Mouse (Mus musculus) intestine, embryonic 15.5 days (tissue): ENCODE data around the gene Stk26. TPM values are rescaled to one million over a fixed set of nuclear protein-coding genes. Genes with fewer than 3 reads are reported as not detected.

Experiments
- ATAC-seq: fragments of 200-750 bp; cut with Nextera tagmentation; 2 replicates; pipeline ENCODE4 v1.8.0; 2017; ENCODE audit warnings: moderate TSS enrichment, moderate library complexity
- H3K27ac ChIP-seq: fragments of 300-500 bp; sonication (generic); 2 replicates; pipeline ENCODE4 v1.5.1; 2015; ENCODE audit warnings: mild to moderate bottlenecking, inconsistent platforms
- H3K27me3 ChIP-seq: fragments of 300-500 bp; sonication (generic); replicated peaks from 2 replicates; pipeline ENCODE4 v1.6.1; 2015; ENCODE audit warnings: inconsistent platforms
- H3K36me3 ChIP-seq: fragments of 300-500 bp; sonication (generic); 2 replicates; pipeline ENCODE4 v1.6.1; 2015; ENCODE audit warnings: inconsistent platforms
- H3K4me1 ChIP-seq: fragments of 300-500 bp; sonication (generic); replicated peaks from 2 replicates; pipeline ENCODE4 v1.6.1; 2015; ENCODE audit warnings: inconsistent platforms
- H3K4me2 ChIP-seq: fragments of 300-500 bp; sonication (generic); replicated peaks from 2 replicates; pipeline ENCODE4 v1.6.1; 2015; ENCODE audit warnings: mild to moderate bottlenecking, inconsistent platforms
- H3K4me3 ChIP-seq: fragments of 300-500 bp; sonication (generic); replicated peaks from 2 replicates; pipeline ENCODE4 v1.5.1; 2015; ENCODE audit warnings: inconsistent platforms
- H3K9ac ChIP-seq: fragments of 300-500 bp; sonication (generic); 2 replicates; pipeline ENCODE4 v1.6.1; 2015; ENCODE audit warnings: inconsistent platforms
- H3K9me3 ChIP-seq: fragments of 300-500 bp; sonication (generic); 2 replicates; pipeline ENCODE4 v1.6.1; 2016; ENCODE audit warnings: inconsistent platforms
- WGBS: fragments of 180-500 bp; shearing (Covaris S2); methylation state at CpG from one replicate; pipeline ENCODE4 v1.1.7; 2015; 5-methylcytosine and 5-hydroxymethylcytosine counted together
- polyA plus RNA-seq: library from polyadenylated mRNA; unstranded; fragments of >200 nt; fragmentation: Nextera tagmentation; extraction: Ambion mirVana; gene quantifications from 2 replicates; pipeline ENCODE4 v1.2.1, GENCODE M21; 2015

The Stk26 gene
- polyA plus RNA-seq, 1 experiment from 2014 or later = 6.6 TPM

DNA sequence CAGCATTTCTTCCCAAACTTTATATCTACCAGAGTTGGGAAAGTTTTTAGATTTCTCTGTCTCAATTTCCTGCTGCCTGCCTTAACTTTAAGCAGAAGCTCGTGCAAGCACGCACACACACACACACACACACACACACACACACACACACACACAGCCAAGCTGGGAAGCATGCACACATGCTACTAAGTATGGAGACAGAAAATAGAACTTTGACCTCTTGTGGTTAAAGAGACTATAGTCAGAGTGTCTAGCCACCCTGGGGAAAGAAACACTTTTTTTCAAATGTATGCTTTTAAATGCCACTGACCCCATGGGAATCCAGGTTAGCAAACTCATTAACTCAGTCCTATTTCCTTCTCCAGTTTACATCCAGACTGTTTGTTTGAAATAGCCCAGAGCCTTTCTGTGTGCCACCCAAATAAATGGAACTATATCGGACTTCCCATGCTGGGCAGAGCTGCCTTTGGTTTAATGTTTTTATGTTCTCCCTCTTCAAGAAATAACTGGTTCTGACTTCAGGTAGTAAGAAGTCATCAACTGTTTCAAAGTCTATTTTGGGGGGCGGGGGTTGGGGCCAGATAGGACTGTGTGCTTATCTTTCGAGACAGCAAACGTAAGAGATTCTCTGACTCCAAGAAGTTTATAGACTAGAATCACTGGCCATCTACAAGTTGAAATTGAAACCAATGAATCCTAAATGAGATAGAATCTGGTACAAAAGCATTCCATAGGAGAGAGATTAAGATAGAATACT lies 9.8 kb downstream of the Stk26 start:
- Histone ChIP-seq H3K9ac (no peak overlapping the region), H3K9me3 (no peaks in the 10 kb centered on the region), H3K27me3 (no peaks in the 10 kb centered on the region), H3K4me2 (no peak overlapping the region), H3K27ac (no peak overlapping the region), H3K4me3 (no peak overlapping the region), H3K36me3 (no peaks in the 10 kb centered on the region), H3K4me1 (no peaks in the 10 kb centered on the region)
- ATAC-seq = peak; percentile 58; the same call in 1 of the 2 replicates
- 58% methylated on average over 6 of the region's 6 CpGs for WGBS

DNA sequence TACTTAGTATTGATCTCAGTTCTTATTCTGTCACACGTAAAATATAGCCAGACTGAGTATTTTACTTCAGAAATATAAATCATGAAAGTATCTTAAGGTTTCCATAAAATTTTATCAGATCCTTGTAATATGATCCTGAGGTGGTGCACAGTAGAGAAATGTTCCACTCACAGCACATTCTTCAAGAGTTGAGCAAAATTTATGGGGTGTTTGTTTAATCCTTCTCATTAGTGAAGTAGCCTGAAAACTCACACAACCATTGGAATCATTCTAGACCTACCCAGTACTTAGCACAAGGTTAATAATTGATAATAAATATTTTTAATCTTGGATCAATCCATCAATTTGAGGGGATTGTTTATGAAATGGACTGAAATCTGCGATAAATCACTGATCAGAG lies 22.9 kb downstream of the Stk26 start:
- ATAC-seq = no peak
- Histone ChIP-seq H3K4me3 (no peak overlapping the region), H3K9ac (no peak overlapping the region), H3K4me2 (no peak overlapping the region), H3K27ac (no peak overlapping the region), H3K9me3 (no peaks in the 10 kb centered on the region), H3K27me3 (no peaks in the 10 kb centered on the region), H3K36me3 (no peaks in the 10 kb centered on the region), H3K4me1 (no peaks in the 10 kb centered on the region)
- WGBS = 55% methylated on average over 2 of the region's 2 CpGs

DNA sequence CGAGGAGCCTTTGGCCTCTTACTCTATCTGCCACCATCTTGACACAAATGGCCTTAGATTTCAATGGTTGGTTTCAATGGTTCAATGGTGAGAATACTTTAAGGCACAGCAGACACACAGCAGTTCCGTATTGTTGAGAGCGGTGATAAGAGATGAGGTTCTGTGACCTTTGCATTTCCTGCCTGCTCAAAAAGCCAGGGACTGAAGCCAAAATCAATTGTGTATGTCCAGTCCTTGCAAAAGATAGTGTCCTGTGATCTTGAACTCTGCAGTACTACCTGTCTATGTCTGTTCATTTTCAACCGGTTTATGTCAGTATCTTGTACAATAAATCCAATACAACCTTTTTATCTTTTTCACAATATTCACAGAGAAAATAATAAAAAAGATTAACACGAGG lies 23.9 kb downstream of the Stk26 start:
- WGBS = 78% methylated on average over 5 of the region's 5 CpGs
- H3K27ac ChIP-seq = no peak overlapping the region
- ATAC-seq = no peak
- no peaks in the 10 kb centered on the region for H3K27me3 ChIP-seq
- H3K36me3 ChIP-seq = no peaks in the 10 kb centered on the region
- H3K9ac ChIP-seq = no peak overlapping the region
- no peak overlapping the region for H3K4me3 ChIP-seq
- H3K4me2 ChIP-seq = no peak overlapping the region
- no peaks in the 10 kb centered on the region for H3K9me3 ChIP-seq
- no peaks in the 10 kb centered on the region for H3K4me1 ChIP-seq

DNA sequence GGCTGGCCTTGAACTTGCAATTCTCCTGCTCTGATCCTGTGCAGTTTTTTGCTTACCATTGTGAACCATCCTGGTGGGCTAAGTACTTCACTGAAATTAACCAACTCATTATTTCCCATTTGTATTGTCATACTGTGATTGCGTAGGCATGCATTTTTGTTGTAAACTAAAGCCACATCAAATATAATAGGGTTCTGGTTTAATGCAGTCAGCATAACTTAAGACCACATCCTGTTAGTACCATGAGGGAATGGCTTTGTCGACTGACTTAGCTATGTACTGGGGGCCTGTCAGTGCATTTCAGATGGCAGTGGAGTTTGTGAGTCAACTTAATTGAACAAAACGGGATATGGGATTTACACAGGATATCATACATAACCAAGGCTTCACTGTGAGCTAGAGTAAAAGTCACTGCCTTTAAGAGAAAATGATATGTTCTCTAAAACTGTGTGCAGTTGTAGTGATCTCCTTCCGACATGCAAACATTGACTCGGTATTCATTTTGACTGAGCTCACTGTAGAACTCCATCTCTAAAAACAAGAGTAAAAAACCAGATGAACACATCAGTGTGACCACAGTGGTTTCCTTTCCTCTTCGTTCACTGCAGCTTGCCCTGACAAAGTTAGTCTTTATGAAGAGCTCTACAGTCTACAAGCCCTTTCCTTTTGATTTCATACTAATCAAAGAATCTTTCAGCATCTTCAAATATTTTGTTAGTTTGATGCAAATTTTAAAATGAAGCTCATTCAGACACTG lies 33.6 kb downstream of the Stk26 start:
- Histone ChIP-seq H3K4me1 (no peaks in the 10 kb centered on the region), H3K4me3 (no peak overlapping the region), H3K27ac (no peak overlapping the region), H3K9ac (no peak overlapping the region), H3K27me3 (peaks cover 3% of the 10 kb centered on the region; the same call in 1 of the 2 replicates), H3K36me3 (no peaks in the 10 kb centered on the region), H3K4me2 (no peak overlapping the region), H3K9me3 (no peaks in the 10 kb centered on the region)
- ATAC-seq = no peak
- WGBS = 86% methylated on average over 6 of the region's 6 CpGs

DNA sequence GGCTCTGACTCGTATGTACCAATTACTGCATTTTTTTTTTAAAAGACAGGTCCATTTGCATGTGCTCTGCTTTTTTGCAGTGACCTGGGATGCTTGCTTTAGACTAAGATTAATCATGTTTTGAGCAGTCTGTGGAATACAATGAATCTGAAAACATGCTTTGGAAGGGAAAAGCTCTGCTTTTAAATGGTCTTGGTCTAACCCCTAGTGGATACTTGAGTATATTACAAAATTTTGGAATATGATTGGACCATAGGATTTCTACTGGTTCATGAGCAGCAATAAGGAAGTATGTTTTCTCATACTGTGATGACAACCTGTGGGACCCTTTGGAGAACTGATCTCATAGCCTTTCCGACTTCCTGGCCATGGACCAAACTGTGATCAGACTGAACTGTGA lies 47.2 kb downstream of the Stk26 start:
- Histone ChIP-seq H3K4me2 (no peak overlapping the region), H3K36me3 (no peaks in the 10 kb centered on the region), H3K4me1 (no peaks in the 10 kb centered on the region), H3K4me3 (no peak overlapping the region), H3K27ac (no peak overlapping the region), H3K9ac (no peak overlapping the region), H3K27me3 (no peaks in the 10 kb centered on the region), H3K9me3 (no peaks in the 10 kb centered on the region)
- 70% methylated on average over 2 of the region's 2 CpGs for WGBS
- no peak for ATAC-seq

DNA sequence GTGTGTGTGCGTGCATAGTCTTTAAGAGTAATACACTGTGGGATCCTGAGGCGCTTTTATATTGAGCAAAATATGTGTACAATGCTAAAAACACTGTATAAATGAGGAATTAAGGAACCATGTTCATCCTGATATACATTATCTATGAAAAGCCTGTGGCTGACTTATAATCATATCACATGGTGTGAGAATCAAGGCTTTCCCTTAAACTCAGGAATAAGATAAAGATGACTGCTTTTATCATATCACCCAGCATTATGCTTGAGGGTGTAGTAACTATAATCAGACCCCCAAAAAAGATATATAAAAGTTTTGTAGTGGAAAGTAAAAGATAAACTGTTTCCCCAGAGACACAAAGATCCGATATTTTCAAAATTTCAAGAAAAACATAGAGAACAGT lies 62.6 kb downstream of the Stk26 start:
- no peaks in the 10 kb centered on the region for H3K36me3 ChIP-seq
- no peaks in the 10 kb centered on the region for H3K4me1 ChIP-seq
- WGBS = 83% methylated on average over 3 of the region's 3 CpGs
- no peak overlapping the region for H3K27ac ChIP-seq
- ATAC-seq = no peak
- no peak overlapping the region for H3K9ac ChIP-seq
- H3K4me3 ChIP-seq = no peak overlapping the region
- H3K27me3 ChIP-seq = no peaks in the 10 kb centered on the region
- H3K9me3 ChIP-seq = no peaks in the 10 kb centered on the region
- H3K4me2 ChIP-seq = no peak overlapping the region

DNA sequence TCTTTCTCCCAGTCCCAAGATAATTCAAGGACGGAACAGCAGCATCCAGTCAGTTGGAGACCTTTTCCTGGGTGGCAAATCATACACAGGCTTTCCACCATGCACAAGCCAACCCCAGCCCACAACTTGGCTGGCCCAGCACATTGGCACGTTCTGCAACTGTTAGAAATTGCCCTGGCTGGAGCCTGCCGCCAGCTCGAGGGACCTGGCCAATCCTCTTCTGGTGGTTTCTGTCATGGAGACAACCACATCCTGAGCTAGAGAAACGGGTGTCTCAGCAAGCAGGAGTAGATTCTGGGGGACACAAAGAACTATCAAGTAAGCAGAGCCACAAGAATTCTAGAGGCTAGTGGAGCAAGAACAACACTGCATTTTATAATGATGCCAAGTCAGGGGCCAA lies 69.1 kb downstream of the Stk26 start:
- H3K27ac ChIP-seq = no peak overlapping the region
- no peaks in the 10 kb centered on the region for H3K36me3 ChIP-seq
- ATAC-seq = no peak
- no peaks in the 10 kb centered on the region for H3K4me1 ChIP-seq
- no peak overlapping the region for H3K4me3 ChIP-seq
- H3K4me2 ChIP-seq = no peak overlapping the region
- 80% methylated on average over 5 of the region's 5 CpGs for WGBS
- H3K9me3 ChIP-seq = no peaks in the 10 kb centered on the region
- H3K9ac ChIP-seq = no peak overlapping the region
- H3K27me3 ChIP-seq = no peaks in the 10 kb centered on the region

DNA sequence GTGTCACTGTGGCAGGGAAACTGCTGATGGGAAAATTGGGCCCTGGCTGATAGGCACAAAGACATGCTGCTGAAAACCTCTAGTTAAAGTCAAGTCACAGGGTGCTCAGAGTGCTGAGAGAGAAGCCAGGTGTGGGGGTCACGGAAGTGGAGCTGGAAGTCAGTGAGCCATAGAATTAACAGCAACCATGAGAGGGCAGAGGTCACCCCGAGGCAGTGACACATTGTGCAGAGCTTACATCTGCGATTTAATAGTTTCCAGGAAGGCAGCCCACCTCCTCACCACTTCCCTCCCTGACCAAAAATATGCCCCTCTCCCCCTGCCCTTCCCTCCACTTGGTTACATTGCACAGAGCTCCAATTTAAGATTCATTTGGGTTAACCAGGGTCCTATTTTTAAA lies 76.5 kb downstream of the Stk26 start:
- no peak overlapping the region for H3K27ac ChIP-seq
- H3K4me2 ChIP-seq = no peak overlapping the region
- no peak overlapping the region for H3K9ac ChIP-seq
- H3K4me3 ChIP-seq = no peak overlapping the region
- H3K4me1 ChIP-seq = no peaks in the 10 kb centered on the region
- H3K9me3 ChIP-seq = no peaks in the 10 kb centered on the region
- no peaks in the 10 kb centered on the region for H3K36me3 ChIP-seq
- WGBS = 39% methylated on average over 3 of the region's 3 CpGs
- H3K27me3 ChIP-seq = no peaks in the 10 kb centered on the region
- ATAC-seq = no peak

DNA sequence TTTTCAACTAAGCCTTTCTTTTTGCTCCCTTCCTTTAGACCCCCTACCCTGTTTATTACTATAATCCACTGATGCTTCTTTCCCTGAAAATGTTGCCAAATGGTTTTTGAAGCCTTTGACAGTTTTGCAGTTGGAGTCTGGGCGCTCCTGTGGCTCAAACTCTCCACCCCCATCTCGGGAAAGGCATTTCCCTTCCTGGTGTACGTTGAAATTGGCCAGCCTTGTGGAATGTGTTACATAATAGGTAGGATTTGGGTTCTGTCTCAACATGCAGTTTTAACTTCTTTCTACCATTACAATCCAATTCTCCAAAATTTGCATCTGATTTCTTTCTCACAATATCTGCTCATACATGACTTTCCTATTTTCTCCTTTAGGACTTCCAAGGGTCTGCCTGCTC lies 77.9 kb downstream of the Stk26 start:
- Histone ChIP-seq H3K4me1 (no peaks in the 10 kb centered on the region), H3K9me3 (no peaks in the 10 kb centered on the region), H3K27ac (no peak overlapping the region), H3K4me2 (no peak overlapping the region), H3K9ac (no peak overlapping the region), H3K27me3 (no peaks in the 10 kb centered on the region), H3K36me3 (no peaks in the 10 kb centered on the region), H3K4me3 (no peak overlapping the region)
- ATAC-seq = no peak
- WGBS = 49% methylated on average over 3 of the region's 3 CpGs

DNA sequence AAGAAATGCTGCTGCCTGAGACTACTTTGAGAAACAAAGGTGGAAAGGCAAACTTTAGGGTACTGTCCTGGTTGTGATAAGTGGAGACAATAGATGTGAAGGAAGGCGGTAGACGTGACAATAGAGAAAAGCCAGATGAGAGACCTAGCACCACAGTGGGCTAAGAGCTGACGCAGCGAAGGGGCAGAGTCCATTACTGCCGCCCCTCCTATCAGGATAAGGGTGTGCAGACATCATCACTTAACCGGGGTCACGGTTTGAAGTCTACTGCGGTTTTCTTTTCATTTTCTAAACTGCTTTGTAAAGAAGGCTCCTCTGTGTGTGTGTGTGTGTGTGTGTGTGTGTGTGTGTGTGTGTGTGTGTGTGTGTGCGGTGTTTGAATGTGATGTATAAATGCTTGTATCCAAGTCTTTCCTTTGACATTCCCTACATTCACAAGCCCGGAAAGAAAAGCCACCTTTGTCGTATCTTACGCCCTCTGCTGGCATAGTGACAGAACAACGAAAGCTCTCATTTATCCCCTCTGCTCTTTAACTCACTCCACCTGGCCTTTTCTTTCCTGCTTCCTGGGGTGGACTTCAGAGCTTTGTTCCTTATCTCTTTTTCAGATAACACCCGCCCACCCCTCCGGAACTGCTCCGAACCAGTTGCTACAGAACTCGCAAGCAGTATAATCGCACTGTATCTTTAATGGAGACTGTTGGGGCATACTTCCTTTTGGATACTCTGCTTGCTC lies 84.0 kb downstream of the Stk26 start:
- no peak overlapping the region for H3K27ac ChIP-seq
- H3K4me3 ChIP-seq = no peak overlapping the region
- no peak overlapping the region for H3K4me2 ChIP-seq
- 42% methylated on average over 18 of the region's 18 CpGs for WGBS
- H3K9me3 ChIP-seq = no peaks in the 10 kb centered on the region
- H3K36me3 ChIP-seq = no peaks in the 10 kb centered on the region
- H3K4me1 ChIP-seq = no peaks in the 10 kb centered on the region
- peak; percentile 84 for ATAC-seq
- no peaks in the 10 kb centered on the region for H3K27me3 ChIP-seq
- no peak overlapping the region for H3K9ac ChIP-seq

DNA sequence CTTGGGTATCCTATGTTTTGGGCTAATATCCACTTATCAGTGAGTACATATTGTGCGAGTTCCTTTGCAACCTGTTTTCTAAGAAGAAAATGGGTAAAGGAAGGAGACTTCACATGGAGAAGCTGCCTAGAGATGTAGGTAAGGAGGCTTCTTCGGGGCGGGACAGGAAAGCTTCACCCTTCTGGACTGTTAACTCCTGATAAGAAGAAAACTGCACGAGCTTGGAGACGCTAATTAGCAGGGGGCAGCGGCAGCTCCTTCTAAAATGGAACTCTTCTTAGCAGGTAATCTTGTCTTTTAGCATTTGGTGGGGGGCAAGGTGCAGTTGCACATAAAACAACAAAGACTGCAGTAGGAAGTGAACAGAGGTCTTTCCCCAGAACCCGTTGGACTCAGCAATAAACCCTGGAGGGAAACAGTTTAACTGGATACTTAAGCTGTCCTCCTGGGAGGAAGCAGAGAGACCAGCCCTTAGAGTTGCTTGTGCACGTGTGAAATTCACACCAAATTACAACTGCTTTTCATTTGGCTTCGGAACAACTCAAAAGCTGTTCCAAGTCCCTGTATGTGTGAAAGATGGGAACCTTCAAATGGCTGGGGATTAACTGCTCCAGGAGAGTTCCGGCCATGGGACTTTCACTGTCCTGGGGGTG lies 86.2 kb downstream of the Stk26 start:
- WGBS = 54% methylated on average over 10 of the region's 10 CpGs
- Histone ChIP-seq H3K27me3 (no peaks in the 10 kb centered on the region), H3K9me3 (no peaks in the 10 kb centered on the region), H3K4me3 (no peak overlapping the region), H3K36me3 (no peaks in the 10 kb centered on the region), H3K9ac (no peak overlapping the region), H3K4me1 (no peaks in the 10 kb centered on the region), H3K4me2 (no peak overlapping the region), H3K27ac (no peak overlapping the region)
- ATAC-seq = no peak

DNA sequence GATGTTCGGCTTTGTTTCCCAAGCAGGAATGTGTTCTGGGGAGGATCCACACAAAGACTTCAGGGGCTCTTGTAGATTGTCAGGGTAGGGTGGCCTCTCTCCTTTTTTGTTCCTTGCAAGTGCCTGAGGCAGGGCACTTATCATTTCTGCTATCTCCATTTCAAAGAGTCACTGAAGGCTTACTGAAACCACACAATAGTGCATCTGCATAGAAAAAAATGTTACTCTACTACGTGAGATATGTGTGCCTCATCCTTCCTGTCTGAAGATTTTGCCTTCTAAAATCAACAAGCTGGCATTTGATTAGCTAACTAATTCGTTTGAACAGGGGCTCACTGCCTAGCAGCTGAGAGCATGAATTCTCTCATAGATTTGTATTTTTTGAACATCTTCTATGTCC lies 89.5 kb downstream of the Stk26 start:
- Histone ChIP-seq H3K4me3 (no peak overlapping the region), H3K36me3 (no peaks in the 10 kb centered on the region), H3K9ac (no peak overlapping the region), H3K9me3 (no peaks in the 10 kb centered on the region), H3K4me1 (no peaks in the 10 kb centered on the region), H3K27ac (no peak overlapping the region), H3K27me3 (no peaks in the 10 kb centered on the region), H3K4me2 (no peak overlapping the region)
- ATAC-seq = no peak
- WGBS = 59% methylated on average over 3 of the region's 3 CpGs
